Mouse (Mus musculus): Measurements from ENCODE around the gene Vangl2.
"Not testable (repeated sequence)": the region's sequence is repeated elsewhere in the genome, so short reads cannot be mapped to it uniquely, and the experiment has no call there.

Vangl2 gene

DNA sequence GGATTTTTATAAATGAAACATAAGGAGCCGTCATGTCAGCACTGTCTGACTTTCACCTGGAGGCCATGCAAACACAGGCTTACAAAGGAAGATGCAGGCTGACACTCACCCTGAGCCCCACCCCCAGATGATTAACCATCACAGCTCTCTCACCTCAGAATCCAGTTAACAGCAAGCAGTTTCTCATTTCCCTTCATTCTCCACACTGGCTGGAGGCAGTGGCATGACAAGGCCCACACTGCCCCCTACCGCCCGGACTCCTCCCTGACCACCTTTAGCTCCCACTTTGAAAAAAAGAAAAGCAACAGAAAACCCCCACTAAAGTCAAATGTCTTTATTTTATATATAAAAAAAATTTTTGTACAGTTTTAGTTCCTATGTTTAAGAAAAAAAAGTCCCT lies 27.6 kb downstream of the Vangl2 start:
- peak; percentile 90 for DNase-seq

DNA sequence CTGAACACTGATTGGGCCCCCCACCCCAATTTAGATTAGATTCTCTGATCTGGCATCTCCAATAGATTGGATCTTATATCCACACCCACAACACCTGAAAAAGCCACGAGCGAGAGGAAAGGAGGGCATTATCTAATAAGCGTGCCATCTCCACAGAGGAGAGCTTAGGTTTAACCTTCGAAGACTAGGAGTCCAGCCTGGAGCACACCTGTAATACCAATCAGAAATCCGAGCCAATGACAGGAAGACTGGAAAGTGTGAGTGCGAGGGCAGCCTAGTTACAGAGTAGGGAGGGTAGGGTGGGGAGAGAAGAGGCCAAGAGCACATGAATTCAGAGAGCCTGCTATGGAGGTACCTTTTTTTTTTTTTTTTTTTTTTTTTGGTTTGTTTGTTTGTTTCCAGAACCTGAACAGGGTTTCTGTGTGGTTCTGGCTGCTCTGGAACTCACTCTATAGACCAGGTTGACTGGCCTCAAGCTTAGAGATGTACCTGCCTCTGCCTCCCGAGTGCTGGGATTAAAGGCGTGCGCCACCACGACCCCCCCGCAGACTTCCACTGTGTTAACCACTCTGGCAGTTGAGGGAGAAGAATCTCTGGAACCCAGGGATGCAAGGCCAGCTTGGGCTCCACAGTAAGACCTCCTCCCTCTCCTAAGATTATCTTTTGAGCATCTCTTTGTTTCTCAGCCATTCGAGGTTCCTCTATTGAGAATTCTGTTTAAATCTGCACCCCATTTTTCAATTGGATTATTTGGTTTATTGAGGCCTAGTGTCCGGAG lies 29.2 kb downstream of the Vangl2 start:
- no peak for DNase-seq

DNA sequence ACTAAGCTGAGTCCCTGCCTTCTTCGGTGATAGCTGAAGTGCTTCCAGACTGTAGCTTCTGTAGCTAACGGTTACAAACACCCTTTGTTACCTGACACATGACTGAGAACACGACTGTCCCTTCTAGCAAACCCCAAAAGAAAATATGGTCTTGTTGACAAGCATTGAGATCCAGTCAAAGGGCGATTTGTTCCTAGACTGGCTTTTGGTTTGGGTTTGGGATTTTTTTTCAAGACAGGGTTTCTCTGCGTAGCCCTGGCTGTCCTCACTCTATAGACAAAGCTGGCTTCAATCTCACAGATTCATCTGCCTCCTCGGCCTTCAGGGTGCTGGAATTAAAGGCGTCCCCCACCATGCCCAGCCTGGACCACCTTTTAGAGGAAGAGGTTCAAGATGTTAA lies 31.5 kb downstream of the Vangl2 start:
- DNase-seq, result no peak

DNA sequence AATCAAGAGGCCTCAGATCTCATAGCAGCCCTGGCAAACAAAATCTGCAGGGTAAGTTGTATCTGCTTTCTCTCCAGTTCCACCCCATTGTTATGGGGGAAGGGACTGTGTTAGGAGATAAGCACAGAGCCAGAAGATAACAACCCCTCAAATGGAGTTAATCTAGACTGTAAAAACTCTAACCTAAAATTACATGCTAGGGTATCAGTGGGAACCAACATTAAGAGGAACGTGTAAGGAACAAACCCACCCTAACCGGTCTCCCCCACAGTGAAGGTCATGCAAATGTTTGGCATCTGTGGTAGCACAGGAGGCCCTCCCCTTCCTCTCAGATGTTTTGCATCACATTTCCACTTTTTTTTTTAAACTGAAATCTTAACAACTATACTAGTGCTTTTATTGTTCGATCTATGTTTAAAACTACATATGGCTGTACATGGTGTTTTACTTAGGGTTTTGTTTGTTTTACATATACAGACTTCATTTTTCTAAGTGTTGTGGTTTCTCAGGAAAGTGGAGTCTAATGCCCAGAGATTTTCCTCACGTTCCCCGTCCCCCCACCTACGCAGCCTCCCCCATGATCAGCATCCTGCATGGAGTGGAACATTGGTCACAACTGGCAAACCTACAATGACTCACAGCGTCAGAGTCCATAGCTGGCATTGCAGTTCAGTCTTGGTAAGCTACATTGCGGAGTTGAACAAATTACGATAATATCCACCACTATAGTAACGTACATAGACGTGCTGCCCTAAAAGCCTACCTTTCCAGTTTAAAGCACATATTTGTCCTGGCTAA lies 33.1 kb downstream of the Vangl2 start:
- no peak for DNase-seq

GRCm38 (mm10) chr1:171994501-171994900 lies 33.7 kb downstream of the Vangl2 start:
- DNase-seq, result no peak

DNA sequence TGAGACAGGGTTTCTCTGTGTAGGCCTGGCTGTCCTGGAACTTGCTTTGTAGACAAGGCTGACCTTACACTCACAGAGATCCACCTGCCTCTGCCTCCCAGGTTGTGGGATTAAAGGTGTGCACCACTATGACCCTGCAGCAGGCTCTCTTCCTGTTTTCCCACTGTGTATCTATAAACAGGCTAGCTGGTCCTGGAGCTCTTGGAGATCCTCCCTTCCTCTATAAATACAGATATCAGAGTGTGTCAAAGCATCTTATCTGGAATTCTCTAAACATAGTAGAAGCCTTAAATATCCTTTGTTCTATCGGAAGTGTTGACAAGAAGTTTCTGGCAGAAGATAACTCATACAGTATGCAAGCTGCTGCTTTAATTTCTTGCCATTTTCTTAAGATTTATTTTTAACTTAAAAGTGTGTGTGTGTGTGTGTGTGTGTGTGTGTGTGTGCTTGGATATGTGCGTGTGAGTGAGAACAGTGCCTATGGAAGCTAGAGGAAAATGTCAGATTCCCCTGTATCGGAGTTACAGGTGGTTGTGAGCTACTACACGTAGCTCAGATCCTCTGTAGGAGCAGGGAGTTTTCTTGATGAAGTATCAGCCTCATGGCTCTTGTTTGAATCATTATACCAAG lies 35.2 kb downstream of the Vangl2 start:
- DNase-seq, result no peak

DNA sequence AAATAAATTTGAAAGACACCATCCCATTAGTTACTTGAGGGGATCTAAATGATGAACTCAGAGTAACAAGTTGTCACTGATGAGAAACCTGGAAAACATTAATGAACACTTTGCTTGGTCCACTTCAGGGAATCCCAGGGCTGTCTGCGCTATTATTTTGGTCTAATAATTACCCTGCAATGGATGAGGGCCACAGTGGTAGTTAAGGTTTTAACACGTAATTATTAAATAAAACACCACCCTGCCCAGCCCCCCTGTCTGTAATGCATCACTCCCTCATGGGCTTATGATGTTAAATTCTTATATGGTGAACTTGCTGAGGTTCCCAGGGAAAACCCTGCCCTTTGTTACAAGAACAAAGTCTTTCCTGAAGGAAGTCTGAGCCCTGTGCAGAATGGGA lies 36.4 kb downstream of the Vangl2 start:
- no peak for DNase-seq

DNA sequence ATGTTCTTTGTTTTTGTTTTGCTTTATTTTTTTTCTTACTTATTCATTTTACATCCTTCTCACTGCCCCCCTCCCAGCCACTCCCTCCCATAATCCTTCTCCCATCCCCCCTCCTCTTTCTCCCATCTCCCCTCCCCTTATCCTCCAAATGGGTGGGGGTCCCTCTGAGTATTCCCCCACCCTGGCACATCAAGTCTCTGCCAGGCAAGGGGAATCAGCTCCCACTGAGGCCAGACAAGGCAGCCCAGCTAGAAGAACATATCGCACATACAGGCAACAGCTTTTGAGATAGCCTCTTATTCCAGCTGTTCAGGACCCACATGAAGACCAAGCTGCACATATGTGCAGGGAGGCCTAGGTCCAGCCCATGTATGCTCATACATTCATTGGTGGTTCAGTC lies 44.1 kb downstream of the Vangl2 start:
- DNase-seq, result no peak

DNA sequence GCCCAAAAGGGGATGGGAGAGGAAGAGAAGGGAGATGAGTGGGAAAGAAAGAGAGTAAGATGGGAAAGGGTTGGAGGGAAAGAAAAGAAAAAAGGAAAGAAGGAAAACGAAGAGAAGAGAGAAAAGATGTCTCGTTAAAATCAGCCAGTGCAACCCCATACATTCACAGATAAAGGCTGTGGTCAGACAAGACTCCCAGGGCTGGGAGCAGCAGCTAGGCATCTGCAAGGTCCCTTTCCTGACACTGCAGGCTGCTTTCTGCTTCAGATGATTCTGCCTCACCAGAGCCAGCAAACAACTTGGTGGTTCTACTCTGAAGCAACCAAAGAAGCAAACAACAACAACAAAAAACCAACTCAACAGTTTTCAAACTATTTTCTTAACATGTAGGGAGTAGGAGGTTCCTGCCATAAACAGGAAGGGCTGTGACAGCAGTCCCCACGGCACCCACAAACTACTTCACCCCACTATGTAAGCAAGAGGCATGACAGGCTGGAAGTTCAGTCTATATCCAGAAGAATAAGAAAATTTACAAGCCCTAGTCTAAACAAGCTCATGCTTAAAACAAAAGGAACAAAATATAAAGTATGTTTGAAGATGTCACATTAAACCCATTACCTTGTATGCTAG lies 44.8 kb downstream of the Vangl2 start:
- DNase-seq, result no peak

GRCm38 (mm10) chr1:171982740-171983139 lies 45.5 kb downstream of the Vangl2 start:
- no peak for DNase-seq

DNA sequence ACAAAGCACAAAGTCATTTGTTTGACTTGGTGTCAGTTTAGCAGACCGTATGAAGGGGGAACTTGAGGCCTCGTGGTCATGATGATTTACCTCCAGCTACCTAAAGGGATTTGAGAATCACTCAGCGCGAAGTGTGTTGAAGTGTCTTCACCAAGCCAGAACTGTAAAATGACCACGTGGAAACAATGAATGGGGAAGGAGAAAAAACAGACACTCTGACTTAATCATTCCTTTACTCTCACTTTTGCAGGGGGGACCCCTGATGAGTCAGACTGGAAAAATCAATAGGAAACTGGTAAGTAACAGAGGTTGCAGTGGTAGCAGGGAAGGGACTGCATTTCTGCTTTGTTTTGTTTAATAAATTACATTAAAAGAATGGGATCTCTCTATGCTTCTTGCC lies 46.1 kb downstream of the Vangl2 start:
- DNase-seq, result no peak

GRCm38 (mm10) chr1:171979969-171980730 lies 48.1 kb downstream of the Vangl2 start:
- no peak for DNase-seq

- DNase-seq, result no peak
These were observed 50.4 kb downstream of the Vangl2 start for GRCm38 (mm10) chr1:171977891-171978290.

DNA sequence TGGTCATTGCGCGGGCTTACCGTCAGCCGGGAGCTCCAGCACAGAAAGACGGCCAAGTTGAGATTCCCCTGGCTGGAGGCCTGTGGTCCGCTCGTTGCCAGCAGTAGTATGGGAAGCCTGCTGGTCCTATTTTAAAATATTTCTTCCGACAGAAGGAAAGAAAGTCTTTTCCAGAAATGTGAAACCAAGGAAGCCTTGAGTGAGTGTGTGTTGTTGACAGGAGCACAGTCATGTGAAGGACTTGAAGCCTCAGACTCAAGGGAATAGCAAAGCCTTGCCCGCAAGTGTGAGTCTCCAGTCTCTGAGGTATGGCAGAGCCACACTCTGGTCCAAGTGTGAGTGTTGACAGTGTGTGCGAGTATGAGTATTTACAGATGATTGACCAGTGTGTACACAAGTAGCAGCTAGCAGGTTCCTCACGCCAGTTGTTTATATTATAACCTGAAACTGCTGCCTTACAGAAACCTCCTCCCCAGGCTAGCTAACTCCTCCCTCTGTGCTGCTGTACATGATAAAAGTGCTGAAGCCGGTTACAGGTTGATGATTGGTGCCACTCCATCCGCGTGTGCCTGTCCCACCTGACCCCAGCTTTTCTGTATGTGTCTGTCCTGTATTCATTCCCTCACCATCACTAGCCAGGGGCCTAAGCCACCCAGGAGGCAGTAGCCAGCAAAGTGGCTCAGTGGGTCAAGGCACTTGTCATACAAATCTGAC lies 51.3 kb downstream of the Vangl2 start:
- no peak for DNase-seq

- no peak for DNase-seq
These were observed 52.4 kb downstream of the Vangl2 start for GRCm38 (mm10) chr1:171975831-171976230.

- no peak for DNase-seq
These were observed 52.9 kb downstream of the Vangl2 start for GRCm38 (mm10) chr1:171975377-171975776.

- not testable (repeated sequence) for DNase-seq
These were observed 53.9 kb downstream of the Vangl2 start for GRCm38 (mm10) chr1:171974361-171974760.

DNA sequence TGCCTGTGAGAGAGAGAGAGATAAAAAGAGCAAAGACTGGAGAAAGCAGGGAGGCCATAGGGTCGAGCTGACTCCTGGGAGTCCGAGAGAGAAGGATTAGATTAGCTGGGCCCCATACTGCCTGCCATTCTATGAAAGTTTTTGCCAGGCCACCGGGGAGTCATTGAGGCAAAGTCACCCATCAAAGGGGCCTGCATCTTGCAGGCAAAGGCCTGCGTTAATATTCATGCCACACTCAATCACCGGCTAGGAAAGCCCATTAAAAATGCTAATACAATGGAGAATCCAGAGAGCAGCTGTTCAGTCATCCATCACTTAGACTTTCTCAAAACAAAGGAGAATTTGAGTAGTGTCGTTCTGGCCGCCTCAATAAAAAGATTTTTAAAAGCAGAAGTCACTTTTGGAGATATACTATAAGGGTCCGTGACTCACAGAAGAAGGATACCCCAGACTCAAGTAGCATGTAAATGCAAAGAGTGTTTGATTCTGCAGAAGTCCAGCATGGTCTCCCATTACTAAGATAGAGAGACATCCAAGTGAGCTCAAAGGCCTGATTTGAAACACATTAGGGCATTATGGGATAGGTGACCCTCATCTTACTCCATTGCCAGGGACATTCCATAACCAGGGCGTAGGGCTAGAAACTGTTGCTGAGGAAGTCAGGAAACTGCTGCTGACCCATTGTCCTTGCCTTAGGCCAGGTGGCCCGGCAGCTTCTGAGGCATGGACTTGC lies 57.2 kb downstream of the Vangl2 start:
- no peak for DNase-seq

GRCm38 (mm10) chr1:171969221-171969620 lies 59.0 kb downstream of the Vangl2 start:
- DNase-seq, result no peak

DNA sequence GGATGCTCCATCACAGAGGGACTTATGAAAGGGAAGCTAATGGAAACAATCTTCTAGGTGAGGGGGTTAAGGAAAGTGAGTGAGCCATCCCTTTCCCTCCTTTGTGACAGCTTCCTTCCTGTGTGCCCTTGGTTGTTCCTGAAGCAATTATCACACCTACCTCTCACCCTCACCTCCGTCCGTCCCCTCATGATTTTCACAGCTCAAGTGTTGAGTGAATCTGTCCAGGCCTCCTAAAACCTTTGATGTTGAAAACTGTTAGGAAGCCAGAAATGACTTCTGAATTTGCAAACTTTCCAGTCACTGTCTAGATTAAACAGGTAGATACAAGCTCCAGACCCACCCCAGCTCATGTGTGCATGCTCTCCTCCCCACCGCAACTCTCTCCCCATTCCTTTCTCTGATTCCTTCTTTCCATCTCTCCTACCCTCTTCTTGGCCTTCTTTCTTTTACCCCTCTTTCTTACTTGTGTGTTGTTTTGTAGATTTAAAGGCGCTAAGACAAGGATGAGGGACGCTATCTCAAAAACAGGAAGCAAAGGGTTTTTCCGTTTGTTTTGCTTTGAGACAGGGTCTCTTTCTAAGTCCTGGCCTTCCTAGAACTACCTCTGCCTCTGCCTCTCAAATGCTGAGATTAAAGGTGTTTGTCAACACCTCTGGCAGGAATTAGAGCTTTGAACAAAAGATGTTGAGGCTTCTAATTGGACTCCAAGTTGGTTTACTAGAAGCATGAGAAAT lies 62.0 kb downstream of the Vangl2 start:
- peak; percentile 43 for DNase-seq
